Mouse (Mus musculus) heart, adult 10 weeks (tissue): ENCODE measurements around the gene Chmp6. TPM values are rescaled to one million over a fixed set of nuclear protein-coding genes. Genes with fewer than 3 reads are reported as not detected.

Source experiments
- polyA plus RNA-seq: library from polyadenylated mRNA; stranded (reverse); fragments of 350-450 nt; fragmentation: Illumina TruSeq; extraction: RNeasy Lipid Tissue Mini Kit (QIAGEN cat#74804); gene quantifications from one replicate; pipeline ENCODE4 v1.2.3, GENCODE M21; 2014; ENCODE audit warnings: low read depth, low replicate concordance

The Chmp6 gene
- 31.7 TPM for polyA plus RNA-seq

DNA sequence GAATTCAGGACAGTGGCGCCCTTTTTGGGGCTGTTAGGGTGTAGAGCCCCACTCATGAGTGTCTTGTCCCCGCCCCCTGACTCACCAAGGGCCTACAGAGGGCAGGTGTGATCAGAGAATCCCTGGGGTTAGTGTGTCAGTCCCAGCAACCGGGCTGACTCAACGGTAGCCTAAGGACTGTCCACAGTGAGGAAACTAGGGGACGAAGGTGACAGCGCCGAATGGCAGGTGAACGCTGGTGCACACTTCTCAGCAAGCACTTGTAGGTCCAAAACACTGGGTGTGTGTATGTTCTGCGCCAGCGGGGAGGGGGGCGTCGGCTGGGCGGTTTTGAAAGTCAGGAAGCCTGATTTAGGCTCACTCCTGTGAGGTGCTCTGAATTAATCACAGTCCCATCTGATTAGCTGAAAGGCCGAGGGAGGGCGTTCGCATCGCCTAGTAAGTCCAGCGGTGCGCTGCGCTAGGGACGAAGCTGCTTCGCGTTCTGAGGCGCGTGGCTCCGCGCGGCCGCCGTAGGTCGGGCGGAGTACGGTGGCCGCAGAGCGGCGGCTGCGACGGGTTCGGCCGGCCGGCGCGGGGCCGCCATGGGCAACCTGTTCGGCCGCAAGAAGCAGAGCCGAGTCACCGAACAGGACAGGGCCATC, at the start of gene Chmp6:
Gene Chmp6, plus strand, starts transcription at position 151 of the 644 bp plus-strand sequence.

DNA sequence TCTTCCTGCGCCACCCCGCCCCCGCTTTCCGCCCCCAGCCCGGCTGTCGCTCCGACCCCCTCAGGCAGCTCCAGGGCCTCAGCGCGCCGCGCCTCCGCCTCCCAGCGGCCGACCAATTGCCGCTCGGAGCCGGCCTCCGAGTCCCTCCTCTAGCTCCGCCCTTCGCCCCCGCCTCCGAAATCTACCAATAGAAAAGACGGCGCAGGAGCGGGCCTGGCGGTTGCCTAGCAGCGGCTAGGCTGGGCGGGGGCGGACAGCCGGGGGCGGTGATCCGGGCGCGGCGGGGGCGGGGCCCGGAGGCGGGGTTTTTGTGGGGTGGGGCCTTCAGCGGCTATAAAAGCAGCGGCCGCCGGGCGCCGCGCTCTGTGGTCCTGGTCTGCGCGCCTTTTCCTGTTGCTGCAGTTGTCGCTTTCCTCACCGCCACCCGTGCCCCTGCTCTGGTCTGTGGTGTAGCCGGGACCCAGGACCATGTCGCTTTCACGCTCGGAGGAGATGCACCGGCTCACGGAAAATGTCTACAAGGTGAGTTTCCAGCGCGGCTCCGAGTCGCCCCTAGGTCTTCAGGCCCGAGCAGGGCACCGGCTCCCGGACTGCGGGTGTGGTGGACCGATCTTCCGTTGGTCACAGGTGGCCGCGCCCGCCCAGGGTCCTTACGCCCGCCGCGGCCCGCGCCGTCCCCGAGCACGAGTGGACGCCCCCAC, 29.6 kb downstream of the Chmp6 start, which contains the start of gene Baiap2:
Gene Baiap2, plus strand, starts transcription at position 37 of the 701 bp plus-strand sequence.

Other genes with a start within 250 kb of the Chmp6 start
- 7.7 TPM for gene Baiap2, start 29.3 kb downstream of the Chmp6 start, polyA plus RNA-seq
- 3.0 TPM for gene Aatk, start 133.7 kb downstream of the Chmp6 start, polyA plus RNA-seq
- 5.7 TPM for gene Cep131, start 173.4 kb downstream of the Chmp6 start, polyA plus RNA-seq
- 12.5 TPM for gene Tepsin, start 185.3 kb downstream of the Chmp6 start, polyA plus RNA-seq
- gene Ndufaf8, start 185.5 kb downstream of the Chmp6 start, polyA plus RNA-seq: 112 TPM
- gene Slc38a10, start 237.9 kb downstream of the Chmp6 start, polyA plus RNA-seq: 75.6 TPM